Mouse (Mus musculus) T-cell, adult 2 months (primary cell): Measurements from ENCODE around the gene Vmn1r41.

ENCODE experiments used
- DNase-seq: peaks from one replicate; pipeline ENCODE4 v3.0.0; 2022; ENCODE audit warnings: low spot score

Vmn1r41 gene

DNA sequence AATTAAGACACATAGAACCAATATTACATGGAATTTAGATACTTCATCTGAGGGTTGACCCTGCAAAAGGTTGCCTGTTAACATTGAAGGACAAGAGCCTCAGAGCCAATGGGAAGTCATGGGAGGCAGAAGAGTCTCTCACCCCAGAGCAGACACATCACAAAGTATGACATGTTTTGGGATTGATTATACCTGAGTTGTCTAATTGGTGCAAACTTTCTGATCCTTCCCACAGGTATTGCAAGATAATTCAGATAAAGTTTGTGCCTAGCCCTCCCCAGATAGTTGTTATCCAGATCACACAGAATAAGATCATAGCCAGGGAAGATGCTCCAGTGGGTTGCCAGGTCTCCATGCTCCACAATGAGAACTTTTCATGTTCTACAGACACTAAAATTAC, at the start of gene Vmn1r41:
Gene Vmn1r41 (plus strand): TSS at position 301 of the 400 bp plus-strand sequence.
- DNase-seq: no peak

DNA sequence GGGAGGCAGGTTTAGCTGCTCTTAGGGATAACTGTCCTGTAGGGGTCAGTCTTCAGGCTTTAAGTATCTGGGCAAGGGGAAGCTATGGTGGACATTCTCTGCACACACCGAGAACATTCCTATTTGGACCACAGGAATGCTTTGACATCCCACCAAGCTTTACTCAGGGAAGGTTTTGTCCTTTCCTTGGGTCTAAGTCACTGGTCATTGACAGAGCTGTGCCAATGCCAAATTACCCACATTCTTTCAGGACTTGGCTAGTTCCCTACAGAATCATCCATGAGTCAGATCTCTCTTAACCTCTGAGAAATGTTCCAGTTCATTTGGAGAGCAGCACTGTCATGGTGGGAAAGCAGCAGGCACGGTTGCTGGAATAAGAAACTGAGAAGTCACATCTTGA, 33.9 kb upstream of the Vmn1r41 start:
- no peak for DNase-seq

GRCm38 (mm10) chr6:89707240-89707639, 33.3 kb upstream of the Vmn1r41 start, which contains the start of gene Vmn1r40:
Vmn1r40 (plus strand) TSS chr6:89707540.
- no peak for DNase-seq

DNA sequence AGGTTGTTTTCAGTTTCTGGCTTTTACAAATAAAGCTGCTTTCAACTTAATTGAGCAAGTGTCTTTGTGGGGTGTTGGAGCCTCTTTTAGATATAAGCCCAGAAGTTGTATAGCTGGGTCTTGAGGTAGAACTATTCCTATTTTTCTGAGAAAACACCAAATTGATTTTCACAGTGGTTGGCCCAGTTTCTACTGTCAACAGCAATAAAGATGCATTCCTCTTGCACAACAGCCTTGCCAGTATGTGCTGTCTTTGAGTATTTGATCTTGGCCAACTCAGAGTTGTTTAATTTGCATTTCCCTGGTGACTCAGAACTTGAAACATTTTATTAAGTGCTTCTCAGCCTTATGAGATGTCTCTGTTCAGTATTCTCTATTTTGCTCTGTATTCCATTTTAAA, 22.5 kb upstream of the Vmn1r41 start:
- DNase-seq: no peak

DNA sequence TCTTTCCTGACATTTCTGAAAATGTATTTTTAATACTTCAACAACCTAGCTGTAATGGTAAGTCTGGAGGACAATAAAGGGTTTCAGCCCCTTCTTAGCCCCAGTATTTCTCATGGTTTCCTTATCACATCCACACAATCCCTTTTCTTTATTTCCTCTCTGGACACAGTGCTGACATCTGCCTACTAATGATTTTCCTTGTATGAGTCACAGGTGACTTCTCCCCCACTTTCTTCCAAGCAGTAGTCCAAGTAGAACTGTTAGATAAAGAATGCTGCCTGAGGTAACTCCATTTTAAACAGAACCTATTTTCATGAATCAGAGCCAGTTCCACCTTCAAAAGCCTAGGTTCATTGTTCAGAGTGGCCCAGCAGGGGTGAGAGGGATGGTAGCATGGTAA, 2.2 kb downstream of the Vmn1r41 start:
- DNase-seq: no peak

GRCm38 (mm10) chr6:89790231-89790630, 49.7 kb downstream of the Vmn1r41 start:
- no peak for DNase-seq
